Mouse (Mus musculus): ENCODE data around the gene Myo3a.
"Not testable (repeated sequence)": the region's sequence is repeated elsewhere in the genome, so short reads cannot be mapped to it uniquely, and the experiment has no call there.

- TF ChIP-seq ELF1 (IDR thresholded peaks at IDR 0.05; ENCODE audit: low read depth, low read length); ZNF384 (IDR thresholded peaks at IDR 0.05; ENCODE audit: low read depth, low read length); CTCF (conservative IDR thresholded peaks at IDR 0.05 in 1 of 2, IDR thresholded peaks at IDR 0.05 in 1 of 2; ENCODE audit: low read depth in 2 of 2, low read length in 2 of 2); ZC3H11A (IDR thresholded peaks at IDR 0.05; ENCODE audit: low read depth, low read length): not testable (repeated sequence)
These were observed 183.2 kb downstream of the Myo3a start for GRCm38 (mm10) chr2:22410511-22410910.
